Mouse (Mus musculus) forebrain, embryonic 14.5 days (tissue): ENCODE measurements around the gene Mst1r. TPM values are rescaled to one million over a fixed set of nuclear protein-coding genes. Genes with fewer than 3 reads are reported as not detected.

Experiments used
- ATAC-seq: fragments of 200-750 bp; cut with Nextera tagmentation; 2 replicates; pipeline ENCODE4 v1.8.0; 2017; ENCODE audit warnings: mild to moderate bottlenecking, moderate library complexity
- DNase-seq: peaks from one replicate; pipeline ENCODE4 v3.0.0-alpha.2; 2015; ENCODE audit warnings: low spot score
- H3K27ac ChIP-seq: fragments of 300-500 bp; sonication (generic); 2 replicates; pipeline ENCODE4 v1.5.1; 2014; ENCODE audit warnings: low read depth, mild to moderate bottlenecking, control low read depth, low read length, moderate library complexity
- H3K27me3 ChIP-seq: fragments of 300-500 bp; sonication (generic); replicated peaks from 2 replicates; pipeline ENCODE4 v1.6.1; 2014; ENCODE audit warnings: low read length, control low read depth, mixed read lengths; ENCODE audit not compliant: control insufficient read depth, insufficient read depth
- H3K36me3 ChIP-seq: fragments of 300-500 bp; sonication (generic); 2 replicates; pipeline ENCODE4 v1.6.1; 2014; ENCODE audit warnings: low read length, control low read depth; ENCODE audit not compliant: control insufficient read depth, insufficient read depth
- H3K4me1 ChIP-seq: fragments of 300-500 bp; sonication (generic); 2 replicates; pipeline ENCODE4 v1.6.1; 2014; ENCODE audit warnings: antibody characterized with exemption, low read length, control low read depth; ENCODE audit not compliant: control insufficient read depth, insufficient read depth
- H3K4me2 ChIP-seq: fragments of 300-500 bp; sonication (generic); 2 replicates; pipeline ENCODE4 v1.6.1; 2014; ENCODE audit warnings: mild to moderate bottlenecking, control low read depth, low read length
- H3K4me3 ChIP-seq: fragments of 300-500 bp; sonication (generic); 2 replicates; pipeline ENCODE4 v1.5.1; 2014; ENCODE audit warnings: low read depth, low read length, control low read depth
- H3K9ac ChIP-seq: fragments of 300-500 bp; sonication (generic); 2 replicates; pipeline ENCODE4 v1.6.1; 2014; ENCODE audit warnings: mild to moderate bottlenecking, low read length, control low read depth, moderate library complexity
- H3K9me3 ChIP-seq: fragments of 300-500 bp; sonication (generic); replicated peaks from 2 replicates; pipeline ENCODE4 v1.6.1; 2016; ENCODE audit warnings: low read length, control low read depth, mixed read lengths; ENCODE audit not compliant: control insufficient read depth
- WGBS: fragments of 180-500 bp; shearing (Covaris S2); extraction: QIAGEN DNeasy Blood & Tissue Kit; methylation state at CpG from one replicate; pipeline ENCODE4 v1.1.7; 2014; 5-methylcytosine and 5-hydroxymethylcytosine counted together
- polyA plus RNA-seq: library from polyadenylated mRNA; unstranded; fragments of >200 nt; fragmentation: Nextera tagmentation; extraction: Ambion mirVana; gene quantifications from 2 replicates; pipeline ENCODE4 v1.2.1, GENCODE M21; 2014

The Mst1r gene
- polyA plus RNA-seq, 1 experiment from 2014 or later = 0.23 TPM

GRCm38 (mm10) chr9:107888267-107888850 is 18.3 kb upstream of the Mst1r start:
- WGBS = 1% methylated on average over 18 of the region's 18 CpGs
- Histone ChIP-seq H3K4me3 (peak overlapping the region; percentile 72), H3K9ac (peak overlapping the region; percentile 78), H3K4me1 (no peaks in the 10 kb centered on the region), H3K4me2 (peak overlapping the region; percentile 60), H3K9me3 (no peaks in the 10 kb centered on the region), H3K36me3 (no peaks in the 10 kb centered on the region), H3K27me3 (no peaks in the 10 kb centered on the region; the same call in 1 of the 2 replicates), H3K27ac (no peak overlapping the region)
- peak; percentile 76 for ATAC-seq
- DNase-seq = peak; percentile 44

- WGBS = 92% methylated on average over 6 of the region's 6 CpGs
- no peaks in the 10 kb centered on the region for H3K36me3 ChIP-seq
- no peak for ATAC-seq
Measured at GRCm38 (mm10) chr9:107890260-107890659, 16.4 kb upstream of the Mst1r start.

GRCm38 (mm10) chr9:107891023-107891422 is 15.7 kb upstream of the Mst1r start:
- Histone ChIP-seq H3K9me3 (no peaks in the 10 kb centered on the region), H3K27me3 (no peaks in the 10 kb centered on the region; the same call in 1 of the 2 replicates), H3K4me3 (no peak overlapping the region), H3K36me3 (no peaks in the 10 kb centered on the region), H3K27ac (no peak overlapping the region), H3K4me1 (no peaks in the 10 kb centered on the region), H3K4me2 (no peak overlapping the region), H3K9ac (no peak overlapping the region)
- no peak for ATAC-seq
- no peak for DNase-seq
- 98% methylated on average over 1 of the region's 1 CpGs for WGBS

More at GRCm38 (mm10) chr9:107890260-107890659, 16.4 kb upstream of the Mst1r start:
- DNase-seq = no peak
- Histone ChIP-seq H3K4me2 (no peak overlapping the region), H3K9me3 (no peaks in the 10 kb centered on the region), H3K27me3 (no peaks in the 10 kb centered on the region; the same call in 1 of the 2 replicates), H3K4me1 (no peaks in the 10 kb centered on the region), H3K4me3 (no peak overlapping the region), H3K27ac (no peak overlapping the region), H3K9ac (no peak overlapping the region)

- no peak for DNase-seq
- H3K4me2 ChIP-seq = no peak overlapping the region
- H3K36me3 ChIP-seq = peaks cover 27% of the 10 kb centered on the region
- no peak for ATAC-seq
- H3K4me1 ChIP-seq = peaks cover 10% of the 10 kb centered on the region; the same call in 1 of the 2 replicates
- WGBS = 87% methylated on average over 10 of the region's 10 CpGs
- no peaks in the 10 kb centered on the region for H3K9me3 ChIP-seq
- no peak overlapping the region for H3K27ac ChIP-seq
- peaks cover 4% of the 10 kb centered on the region; the same call in 1 of the 2 replicates for H3K27me3 ChIP-seq
- no peak overlapping the region for H3K9ac ChIP-seq
- H3K4me3 ChIP-seq = no peak overlapping the region
Measured at GRCm38 (mm10) chr9:107898563-107898962, 8.1 kb upstream of the Mst1r start.

- no peak overlapping the region for H3K9ac ChIP-seq
- ATAC-seq (no peak), DNase-seq (no peak)
- 66% methylated on average over 12 of the region's 12 CpGs for WGBS
- no peak overlapping the region for H3K4me2 ChIP-seq
- no peaks in the 10 kb centered on the region for H3K9me3 ChIP-seq
- H3K27me3 ChIP-seq = peaks cover 4% of the 10 kb centered on the region; the same call in 1 of the 2 replicates
- H3K4me1 ChIP-seq = peaks cover 10% of the 10 kb centered on the region; the same call in 1 of the 2 replicates
- H3K36me3 ChIP-seq = peaks cover 27% of the 10 kb centered on the region
- no peak overlapping the region for H3K4me3 ChIP-seq
- H3K27ac ChIP-seq = no peak overlapping the region
Measured at GRCm38 (mm10) chr9:107899855-107900254, 6.8 kb upstream of the Mst1r start.

- Histone ChIP-seq H3K27ac (peak overlapping the region; percentile 62; the same call in 1 of the 2 replicates), H3K27me3 (peaks cover 4% of the 10 kb centered on the region; the same call in 1 of the 2 replicates), H3K9ac (peak overlapping the region; percentile 48), H3K4me1 (peaks cover 10% of the 10 kb centered on the region; the same call in 1 of the 2 replicates), H3K4me2 (peak overlapping the region; percentile 55), H3K4me3 (peak overlapping the region; percentile 21), H3K36me3 (peaks cover 27% of the 10 kb centered on the region), H3K9me3 (no peaks in the 10 kb centered on the region)
- ATAC-seq = peak; percentile 74
- DNase-seq = peak; percentile 85
- WGBS = 3% methylated on average over 42 of the region's 44 CpGs
Measured at GRCm38 (mm10) chr9:107900840-107901626, 5.6 kb upstream of the Mst1r start.

- H3K36me3 ChIP-seq = peaks cover 25% of the 10 kb centered on the region
- peak overlapping the region; percentile 55 for H3K4me2 ChIP-seq
- H3K4me3 ChIP-seq = peak overlapping the region; percentile 21
- ATAC-seq = no peak; the same call in 1 of the 2 replicates
- H3K27ac ChIP-seq = no peak overlapping the region
- DNase-seq = no peak
- H3K4me1 ChIP-seq = peaks cover 12% of the 10 kb centered on the region
- H3K9ac ChIP-seq = peak overlapping the region; percentile 48
- no peaks in the 10 kb centered on the region for H3K9me3 ChIP-seq
- WGBS = 5% methylated on average over 17 of the region's 17 CpGs
- H3K27me3 ChIP-seq = peaks cover 4% of the 10 kb centered on the region; the same call in 1 of the 2 replicates
Measured at GRCm38 (mm10) chr9:107901627-107901914, 5.1 kb upstream of the Mst1r start.

GRCm38 (mm10) chr9:107904726-107905125 is 1.9 kb upstream of the Mst1r start:
- peak; percentile 91 for DNase-seq
- Histone ChIP-seq H3K9me3 (no peaks in the 10 kb centered on the region), H3K4me2 (no peak overlapping the region), H3K27me3 (peaks cover 3% of the 10 kb centered on the region; the same call in 1 of the 2 replicates), H3K27ac (no peak overlapping the region), H3K4me3 (no peak overlapping the region), H3K9ac (no peak overlapping the region), H3K4me1 (peaks cover 16% of the 10 kb centered on the region), H3K36me3 (peaks cover 11% of the 10 kb centered on the region)
- peak; percentile 49 for ATAC-seq
- 4% methylated on average over 4 of the region's 4 CpGs for WGBS
